13 mouse cellular contexts compared by ENCODE assay signal in genomic region chr10:116021081-116021480, GRCm38 (mm10).
"Had no signal": no experiment of that assay in that cellular context is flagged by ENCODE, and none has a peak within 500 bp of the region (broad histone marks: within the 10 kb centered on the region; RNA-seq: fewer than 3 reads in every experiment).

No protein-coding gene starts in this region.

- ATAC-seq: intestine, embryonic 15.5 days; lung, postnatal 0 days had no signal

- DNase-seq: kidney, adult 18-20 months; kidney, postnatal 14 days; lung, adult 2 months; lung, postnatal 36 days; thymus, adult 2 months; thymus, postnatal 25 days had no signal

- H3K4me1 ChIP-seq: liver, embryonic 15.5 days had no signal

- H3K9ac ChIP-seq: intestine, embryonic 15.5 days; liver, embryonic 15.5 days; stomach, embryonic 15.5 days had no signal

- H3K27ac ChIP-seq: intestine, embryonic 15.5 days; left cerebral cortex, adult 2 months; limb, embryonic 10.5 days; liver, embryonic 15.5 days; stomach, embryonic 15.5 days had no signal

- H3K9me3 ChIP-seq: intestine, embryonic 15.5 days; limb, embryonic 10.5 days; liver, embryonic 15.5 days; stomach, embryonic 15.5 days had no signal

- H3K36me3 ChIP-seq: intestine, embryonic 15.5 days; limb, embryonic 10.5 days; liver, embryonic 15.5 days; stomach, embryonic 15.5 days had no signal

- H3K4me3 ChIP-seq: intestine, embryonic 15.5 days; left cerebral cortex, adult 2 months; limb, embryonic 10.5 days; liver, embryonic 15.5 days; stomach, embryonic 15.5 days had no signal

- H3K4me2 ChIP-seq: intestine, embryonic 15.5 days; liver, embryonic 11.5 days; liver, embryonic 15.5 days; stomach, embryonic 15.5 days had no signal
